Mouse (Mus musculus): ENCODE data around the gene Clgn.
A peak's percentile ranks its signal among the peaks of the same experiment; 100 is the strongest.
"Not testable (repeated sequence)": the region's sequence is repeated elsewhere in the genome, so short reads cannot be mapped to it uniquely, and the experiment has no call there.

The Clgn gene

DNA sequence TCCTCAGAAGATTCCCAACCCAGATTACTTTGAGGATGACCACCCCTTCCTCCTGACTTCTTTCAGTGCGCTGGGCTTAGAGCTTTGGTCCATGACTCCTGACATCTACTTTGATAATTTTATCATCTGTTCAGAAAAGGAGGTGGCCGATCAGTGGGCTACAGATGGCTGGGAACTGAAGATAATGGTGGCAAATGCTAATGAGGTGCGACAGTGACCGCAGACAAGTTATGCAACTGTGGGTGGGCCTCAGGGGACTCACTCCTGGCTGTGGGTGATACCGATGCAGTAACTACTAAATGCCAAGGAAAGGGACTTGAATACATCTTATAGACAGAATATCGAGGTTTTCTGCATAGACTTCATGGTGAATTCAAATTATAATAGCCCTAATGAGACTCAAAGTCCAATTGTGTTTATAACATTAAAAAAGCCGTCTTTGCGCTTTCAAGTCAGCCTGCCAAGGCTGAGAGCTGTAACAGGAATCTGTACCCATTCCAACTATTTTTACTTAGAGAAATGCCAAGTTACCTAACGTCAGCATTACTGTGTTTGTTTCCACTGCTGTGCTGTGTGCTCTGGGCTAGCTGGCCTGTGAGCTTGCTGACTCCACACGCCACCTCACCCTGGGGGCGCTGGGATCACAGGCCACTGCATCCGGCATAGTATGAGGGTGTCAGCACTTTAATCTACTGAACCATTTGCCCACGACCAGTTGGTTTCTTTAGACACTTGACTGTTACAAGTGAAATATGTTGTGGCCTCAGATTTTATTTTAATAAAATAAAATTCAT, 33.6 kb downstream of the Clgn start:
- no peak for DNase-seq (ENCODE audit: low spot score)

DNA sequence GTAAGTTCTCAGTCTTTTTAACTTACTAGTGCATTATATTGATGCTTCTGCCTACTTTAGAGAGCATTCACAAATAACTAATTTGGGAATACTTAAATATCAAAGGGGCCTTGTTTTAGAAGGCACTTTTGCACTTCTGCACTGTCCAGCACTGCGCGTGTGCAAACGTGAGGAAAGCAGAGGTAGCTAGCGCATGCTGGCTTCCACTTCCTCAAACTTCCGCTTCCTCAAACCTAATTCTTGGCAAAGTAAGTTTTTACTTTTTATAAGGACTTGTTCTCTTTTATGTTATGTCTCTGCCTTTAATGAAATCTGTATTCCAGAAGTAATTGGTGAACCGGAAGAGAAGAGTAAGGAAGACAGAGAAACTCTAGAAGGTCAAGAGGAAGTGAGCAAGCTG, 35.5 kb downstream of the Clgn start:
- DNase-seq (ENCODE audit: low spot score), result no peak

- DNase-seq (ENCODE audit: low spot score), result no peak
Measured at GRCm38 (mm10) chr8:83426104-83426759, 36.6 kb downstream of the Clgn start.

- DNase-seq (ENCODE audit: low spot score), result no peak
Measured at GRCm38 (mm10) chr8:83426949-83427348, 37.3 kb downstream of the Clgn start.

- DNase-seq (ENCODE audit: low spot score), result not testable (repeated sequence)
Measured at GRCm38 (mm10) chr8:83428621-83429020, 39.0 kb downstream of the Clgn start.

DNA sequence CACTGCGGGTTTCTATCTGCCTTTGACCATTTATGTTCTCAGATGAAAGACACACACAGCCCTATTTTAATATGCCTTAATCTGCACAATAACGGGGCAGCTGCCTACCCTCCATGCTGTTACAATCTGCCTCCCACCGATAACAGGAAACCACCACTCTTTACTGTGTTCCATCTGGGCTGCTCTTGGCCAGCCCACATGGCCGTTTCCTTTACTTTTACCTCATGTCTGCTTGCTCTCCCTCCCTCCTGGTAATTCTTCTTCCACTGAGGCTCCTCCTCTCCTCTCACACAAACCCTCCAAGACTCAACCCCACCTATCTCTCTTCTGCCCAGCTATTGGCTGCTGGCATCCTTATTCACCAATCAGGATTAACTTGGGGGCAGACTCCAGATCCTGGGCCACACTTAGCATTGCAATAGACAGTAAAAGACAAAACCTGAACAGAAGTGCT, 39.4 kb downstream of the Clgn start:
- DNase-seq (ENCODE audit: low spot score), result peak; percentile 22

DNA sequence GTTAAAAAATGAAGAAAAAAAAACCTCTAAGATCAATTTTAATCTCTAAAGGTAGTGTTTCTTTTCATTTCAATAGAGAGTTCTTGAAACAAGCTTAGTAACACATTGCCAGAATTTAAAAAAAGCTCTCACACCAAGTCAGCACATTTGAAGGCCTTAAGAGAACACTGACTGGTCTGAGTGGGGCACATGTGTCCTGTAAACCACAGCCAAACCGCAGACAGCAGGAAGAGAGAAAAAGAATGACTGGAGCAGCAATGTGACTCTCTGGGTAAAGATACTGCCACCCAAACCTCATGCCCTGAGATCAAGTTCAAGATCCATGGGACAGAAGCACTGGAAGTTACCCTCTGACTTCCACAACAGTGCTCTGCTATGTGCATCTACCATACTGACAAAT, 47.4 kb downstream of the Clgn start:
- no peak for DNase-seq (ENCODE audit: low spot score)

DNA sequence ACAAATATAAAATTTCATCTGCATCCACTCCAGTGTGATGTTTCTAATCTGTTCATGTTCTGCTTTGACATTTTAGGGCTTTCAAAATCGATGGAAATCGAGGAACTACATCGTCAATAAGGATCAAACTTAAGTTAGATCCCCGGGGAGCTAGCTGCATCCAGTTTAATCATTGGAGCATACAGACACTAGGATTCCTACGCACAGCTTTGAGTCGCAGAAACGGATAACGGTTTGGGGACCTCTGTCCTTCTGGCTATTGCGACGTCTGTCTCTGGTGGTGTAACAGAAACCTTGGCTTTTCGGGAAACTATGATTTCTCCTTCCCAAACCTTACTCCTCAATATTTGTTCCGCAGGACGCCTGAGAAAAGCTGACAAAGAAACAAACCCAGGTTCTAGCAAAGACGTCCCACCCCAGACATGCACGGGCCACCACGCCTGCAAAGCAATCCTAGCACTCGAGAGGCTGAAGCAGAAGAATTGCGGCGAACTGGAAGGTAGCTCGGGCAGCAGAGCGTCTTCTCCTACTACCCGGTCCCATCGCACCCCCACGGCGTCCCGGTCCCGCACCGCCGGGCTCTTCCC, 52.1 kb downstream of the Clgn start:
- DNase-seq (ENCODE audit: low spot score), result no peak

DNA sequence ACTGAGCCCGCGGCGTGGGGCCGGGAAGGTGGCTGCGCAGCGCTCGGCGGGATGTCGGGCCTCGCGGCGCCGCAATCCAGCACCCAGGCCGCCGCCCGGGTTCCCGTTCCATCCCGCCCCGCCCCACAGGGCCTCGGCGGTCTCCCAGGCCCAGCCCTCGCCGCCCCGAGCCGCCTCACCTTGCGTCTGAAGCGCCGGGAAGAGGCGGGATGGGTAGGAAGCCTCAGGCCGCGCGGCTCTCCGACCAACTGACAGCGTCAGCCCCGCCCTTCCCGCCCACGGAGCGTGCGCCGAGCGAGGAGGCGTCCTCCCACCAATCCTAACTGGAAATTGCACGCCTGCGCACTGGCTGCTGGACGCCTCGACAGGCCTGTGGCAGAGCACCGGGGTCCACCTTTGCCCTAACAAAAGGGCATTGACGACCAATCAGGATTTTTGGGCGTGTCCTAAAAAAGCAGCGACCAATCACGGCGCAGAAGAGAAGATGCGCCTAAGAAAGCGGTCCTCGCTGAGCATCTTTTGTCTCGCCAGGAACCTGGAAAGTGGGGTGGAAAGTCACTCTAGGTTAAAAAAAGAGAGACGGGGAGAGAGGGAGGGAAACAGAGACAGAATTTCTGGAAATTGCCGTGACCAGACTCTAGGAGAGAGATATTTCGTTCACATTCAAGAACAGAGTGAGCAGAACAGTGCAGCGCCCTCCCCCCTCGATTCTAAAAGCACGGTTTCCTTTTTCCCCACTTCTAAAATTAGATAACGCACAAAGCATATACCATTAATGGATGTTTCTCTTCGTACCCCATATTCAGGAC, 52.8 kb downstream of the Clgn start:
- DNase-seq (ENCODE audit: low spot score), result peak; percentile 92

GRCm38 (mm10) chr8:83443052-83443400, 53.4 kb downstream of the Clgn start:
- no peak for DNase-seq (ENCODE audit: low spot score)

- DNase-seq (ENCODE audit: low spot score), result no peak
Measured at GRCm38 (mm10) chr8:83449960-83450359, 60.3 kb downstream of the Clgn start.

DNA sequence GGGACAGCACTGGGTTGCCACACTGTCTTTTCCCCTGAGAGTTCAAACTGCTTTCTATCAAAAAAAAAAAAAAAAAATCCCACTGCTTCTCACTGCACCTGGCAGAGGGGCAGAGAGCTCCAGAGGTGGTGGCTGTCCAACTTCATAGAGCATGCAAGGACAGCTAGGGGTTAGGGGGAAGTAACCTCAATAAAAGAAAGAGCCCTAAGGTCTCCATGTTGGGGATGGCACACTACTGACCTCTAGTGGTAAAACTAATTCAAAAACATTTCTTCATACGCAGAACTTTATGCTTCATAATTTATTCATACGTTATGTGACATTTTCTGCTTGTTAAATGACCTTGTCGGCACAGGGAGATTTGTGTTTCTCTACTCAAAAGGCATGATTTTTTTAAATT, 61.4 kb downstream of the Clgn start:
- no peak for DNase-seq (ENCODE audit: low spot score)

- no peak for DNase-seq (ENCODE audit: low spot score)
Measured at GRCm38 (mm10) chr8:83457121-83457520, 67.5 kb downstream of the Clgn start.

GRCm38 (mm10) chr8:83458222-83458621, 68.6 kb downstream of the Clgn start, which contains the start of gene Scoc:
Gene Scoc, minus strand, starts transcription at chr8:83458391.
- no peak for DNase-seq (ENCODE audit: low spot score)

GRCm38 (mm10) chr8:83459606-83460005, 69.9 kb downstream of the Clgn start:
- DNase-seq (ENCODE audit: low spot score), result no peak

All from spleen, adult 12 weeks (tissue).